Mouse (Mus musculus): ENCODE results near the gene Mfge8.

Mfge8 gene

DNA sequence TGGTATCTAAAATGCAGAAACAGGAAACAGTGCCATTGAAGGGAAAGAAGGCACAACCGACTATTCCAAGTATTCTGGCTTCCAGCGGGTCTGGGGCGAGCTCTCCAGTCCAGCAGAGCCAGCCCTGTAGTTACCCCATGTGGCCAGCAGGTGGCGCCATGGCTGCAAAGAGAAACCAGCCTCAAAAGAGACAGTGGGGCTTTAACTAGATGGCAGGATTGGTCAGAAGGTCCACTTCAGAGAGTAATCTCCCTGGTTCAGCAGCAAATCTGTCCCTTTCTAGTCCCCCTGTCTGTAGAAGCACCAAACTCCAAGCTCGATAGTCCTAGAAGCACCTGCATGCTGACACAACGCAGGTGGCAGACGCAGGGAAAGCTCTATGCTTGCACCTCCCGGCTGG is 8.0 kb downstream of the Mfge8 start:
- CTCF ChIA-PET, result interaction anchor here (0.5 to 3.8 kb wide), 77 partner anchors 8 to 294 kb away, joined by 3 to 22 read pairs (median 4); partner anchors contain the start of genes Mfge8 (in 3 of the 4), Abhd2 (in 1 of the 4), Det1 (in 1 of the 4) and Hapln3 (in 1 of the 4)
- POLR2A ChIA-PET, result interaction anchor here (0.6 to 2.0 kb wide), 14 partner anchors 8 to 100 kb away, joined by 3 to 7 read pairs (median 4); partner anchors contain the start of genes Acan (in 1 of the 4) and Mfge8 (in 1 of the 4)

DNA sequence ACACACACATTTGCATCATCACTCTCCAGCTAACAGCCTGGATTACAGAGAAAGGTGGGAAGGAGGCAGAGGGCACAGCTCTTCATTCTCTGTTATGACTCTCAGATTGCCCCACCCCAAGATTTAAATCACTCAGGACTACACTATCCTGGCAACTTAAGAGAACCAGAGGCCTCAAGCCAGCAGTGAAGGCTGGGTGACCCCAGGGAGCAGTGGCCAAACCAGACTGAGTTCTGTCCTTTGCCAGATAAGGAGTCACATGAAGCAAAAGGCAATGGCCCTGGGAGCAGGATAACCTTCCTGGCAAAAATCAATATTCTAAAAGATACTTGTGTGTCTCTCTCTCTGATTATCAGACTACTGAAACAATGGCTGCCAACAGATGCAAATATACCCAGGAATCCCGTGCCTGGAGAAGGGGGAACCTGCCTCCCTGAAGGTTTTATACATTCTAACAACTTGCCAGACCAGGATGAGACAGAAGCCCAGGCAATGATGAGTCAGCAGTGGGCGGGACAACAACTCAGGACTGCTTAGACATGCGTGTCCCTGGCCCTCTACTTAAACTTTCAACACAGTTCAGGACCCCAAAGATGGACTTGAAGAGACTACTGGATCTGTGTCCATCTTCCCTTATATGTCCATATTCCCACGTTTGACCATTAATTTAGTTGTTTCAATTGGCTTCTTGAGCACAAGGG is 8.8 kb downstream of the Mfge8 start:
- ChIA-PET POLR2A (interaction anchor here (0.6 to 2.9 kb wide), 19 partner anchors 8 to 229 kb away, joined by 3 to 11 read pairs (median 6); partner anchors contain the start of genes Mfge8 (in 2 of the 4), Abhd2 (in 1 of the 4) and Hapln3 (in 1 of the 4)), CTCF (interaction anchor here (0.5 to 3.8 kb wide), 75 partner anchors 7 to 229 kb away, joined by 3 to 22 read pairs (median 4); partner anchors contain the start of genes Mfge8 (in 3 of the 4), Hapln3 (in 2 of the 4) and Abhd2 (in 1 of the 4))

DNA sequence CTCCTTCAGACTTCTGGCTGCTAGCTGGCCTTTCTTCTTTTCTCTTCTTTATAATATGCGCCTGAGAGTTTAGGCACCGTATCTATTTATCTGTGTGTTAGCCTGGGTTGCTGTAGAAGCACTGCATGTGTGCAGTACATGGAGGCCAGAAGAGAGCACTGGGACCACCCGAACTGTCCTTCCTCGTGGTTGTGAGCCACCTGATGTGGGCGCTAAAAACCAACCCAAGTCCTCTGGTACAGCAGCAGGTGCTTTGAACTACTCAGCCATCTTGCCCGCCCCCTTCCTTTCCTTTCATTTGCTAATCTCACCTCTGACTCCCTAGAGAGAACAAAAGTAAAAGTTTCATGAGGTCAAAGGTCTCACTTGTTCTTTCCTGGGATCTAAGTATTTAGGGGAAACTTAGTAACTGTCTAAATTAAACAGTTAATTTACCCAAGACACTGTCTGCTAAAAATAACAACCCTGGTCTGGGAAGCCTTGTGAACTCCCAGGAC is 9.5 kb downstream of the Mfge8 start:
- ChIA-PET POLR2A (interaction anchor here in 3 of 4 experiments (0.6 to 2.9 kb wide), 12 partner anchors 9 to 230 kb away, joined by 3 to 11 read pairs (median 6); partner anchors contain the start of genes Abhd2 (in 1 of the 3), Hapln3 (in 1 of the 3) and Mfge8 (in 1 of the 3)), CTCF (interaction anchor here (0.6 to 3.8 kb wide), 11 partner anchors 9 to 218 kb away, joined by 3 to 22 read pairs (median 3); partner anchors contain the start of genes Hapln3 (in 2 of the 4) and Mfge8 (in 1 of the 4))

- POLR2A ChIA-PET, result interaction anchor here in 2 of 4 experiments (0.6 to 3.5 kb wide), 5 partner anchors 15 to 799 kb away, joined by 5 to 14 read pairs (median 6); partner anchors contain the start of gene Mfge8 (in 1 of the 2)
- CTCF ChIA-PET, result interaction anchor here in 2 of 4 experiments (0.6 to 1.0 kb wide), 6 partner anchors 7 to 1489 kb away, joined by 3 to 6 read pairs (median 3); no protein-coding TSS in a partner anchor
Observed at GRCm38 (mm10) chr7:79133391-79133790, 15.5 kb downstream of the Mfge8 start.

- POLR2A ChIA-PET, result interaction anchor here in 2 of 4 experiments (0.6 to 3.5 kb wide), 18 partner anchors 8 to 335 kb away, joined by 3 to 14 read pairs (median 4); partner anchors contain the start of genes Mfge8 (in 1 of the 2) and Polg (in 1 of the 2)
- CTCF ChIA-PET, result interaction anchor here (0.6 to 2.8 kb wide), 15 partner anchors 8 to 218 kb away, joined by 3 to 12 read pairs (median 4); no protein-coding TSS in a partner anchor
Observed at GRCm38 (mm10) chr7:79130843-79131444, 17.9 kb downstream of the Mfge8 start, which contains the start of gene Hapln3. TSS of gene Hapln3 (minus strand) at chr7:79131018.

DNA sequence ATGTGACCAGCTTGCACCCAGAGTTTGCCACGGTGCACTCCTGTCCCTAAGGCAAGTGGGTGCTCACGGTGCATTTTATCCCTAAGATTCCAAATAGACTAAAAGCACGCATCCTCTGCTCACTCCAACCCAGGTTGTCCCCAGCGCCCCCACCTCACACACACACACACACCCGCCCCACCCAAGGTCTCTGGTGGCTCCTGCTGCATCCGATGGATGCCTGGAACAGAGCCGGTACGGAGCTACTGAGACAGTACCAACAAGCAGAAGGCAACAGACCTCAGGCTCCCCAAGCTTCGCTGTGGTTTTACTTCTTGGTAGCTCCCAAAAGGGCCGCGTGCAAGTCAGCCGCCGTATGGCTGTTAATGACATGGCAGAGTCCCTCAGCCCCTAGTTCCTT is 18.5 kb downstream of the Mfge8 start:
- ChIA-PET POLR2A (interaction anchor here in 2 of 4 experiments (0.8 to 3.5 kb wide), 16 partner anchors 9 to 336 kb away, joined by 3 to 14 read pairs (median 4); partner anchors contain the start of genes Mfge8 (in 1 of the 2) and Polg (in 1 of the 2)), CTCF (interaction anchor here (0.6 to 2.8 kb wide), 14 partner anchors 8 to 218 kb away, joined by 3 to 12 read pairs (median 4); no protein-coding TSS in a partner anchor)

- ChIA-PET POLR2A (interaction anchor here in 2 of 4 experiments (1.0 to 3.5 kb wide), 9 partner anchors 9 to 336 kb away, joined by 3 to 14 read pairs (median 4); partner anchors contain the start of genes Mfge8 (in 1 of the 2) and Polg (in 1 of the 2)), CTCF (interaction anchor here in 3 of 4 experiments (0.9 to 2.8 kb wide), 10 partner anchors 9 to 219 kb away, joined by 3 to 12 read pairs (median 4); no protein-coding TSS in a partner anchor)
Observed at GRCm38 (mm10) chr7:79129883-79130282, 19.0 kb downstream of the Mfge8 start.

DNA sequence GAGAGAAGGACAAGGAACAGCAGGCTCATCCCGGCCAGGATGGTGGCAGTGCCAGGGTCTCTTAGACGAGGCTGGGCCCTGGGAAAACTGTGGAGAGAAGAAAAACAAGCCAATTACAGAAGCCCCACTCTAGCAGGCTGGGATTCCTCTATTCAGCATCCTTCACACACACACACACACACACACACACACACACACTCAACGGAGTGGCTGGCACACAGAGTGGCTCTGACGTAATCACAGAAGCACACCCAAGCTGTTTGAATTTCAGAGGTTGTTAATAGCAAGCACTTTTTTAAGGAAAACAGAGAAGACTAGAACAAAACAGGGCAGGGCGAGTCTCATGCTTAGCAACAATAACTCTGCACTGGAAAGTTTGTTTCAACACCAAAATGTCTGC is 25.4 kb downstream of the Mfge8 start:
- CTCF ChIA-PET, result no interaction called here
- POLR2A ChIA-PET, result interaction anchor here in 1 of 4 experiments (0.6 kb wide), 1 partner anchor 211 kb away, joined by 3 read pairs; no protein-coding TSS in a partner anchor

- CTCF ChIA-PET, result no interaction called here
- POLR2A ChIA-PET, result no interaction called here
Observed at GRCm38 (mm10) chr7:79113848-79114247, 35.0 kb downstream of the Mfge8 start.

DNA sequence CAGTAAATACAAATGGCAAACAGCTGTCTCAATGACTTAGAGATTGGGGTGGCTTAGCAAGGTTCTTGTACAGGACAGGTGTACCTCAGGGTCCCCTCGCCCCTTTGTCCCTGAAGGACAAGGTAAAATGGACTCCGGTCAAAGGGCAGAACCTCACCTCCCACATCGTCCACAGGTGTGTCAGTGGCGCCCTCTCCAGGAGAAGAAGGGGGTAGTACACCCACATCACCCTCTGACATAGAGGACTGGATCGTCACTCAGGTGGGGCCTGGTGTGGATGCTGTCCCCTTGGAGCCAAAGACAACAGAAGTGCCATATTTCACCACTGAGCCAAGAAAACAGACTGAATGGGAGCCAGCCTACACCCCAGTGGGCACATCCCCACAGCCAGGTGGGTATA is 52.4 kb downstream of the Mfge8 start:
- POLR2A ChIA-PET, result interaction anchor here in 1 of 4 experiments (0.6 kb wide), 1 partner anchor 366 kb away, joined by 7 read pairs; no protein-coding TSS in a partner anchor
- CTCF ChIA-PET, result interaction anchor here in 2 of 4 experiments (0.5 to 1.0 kb wide), 3 partner anchors 38 to 977 kb away, joined by 3 read pairs; no protein-coding TSS in a partner anchor

- ChIA-PET POLR2A (interaction anchor here in 3 of 4 experiments (0.6 to 1.3 kb wide), 25 partner anchors 8 to 1442 kb away, joined by 3 to 7 read pairs (median 4); partner anchors contain the start of genes Aen (in 1 of the 3), Hapln3 (in 1 of the 3) and Mesp2 (in 1 of the 3)), CTCF (interaction anchor here (0.5 to 2.2 kb wide), 106 partner anchors 8 to 863 kb away, joined by 3 to 18 read pairs (median 4); partner anchors contain the start of genes Hapln3 (in 2 of the 4), Acan (in 1 of the 4), Aen (in 1 of the 4) and Det1 (in 1 of the 4))
Observed at GRCm38 (mm10) chr7:79089111-79089510, 59.7 kb downstream of the Mfge8 start.
